Mouse (Mus musculus): ENCODE measurements at regions not wholly inside any gene's neighbourhood (a gene's known extent, or its start where the extent isn't known, plus 50 kb on each side); places are given as distances from the start of the nearest gene placed in this dataset. TPM values are rescaled to one million over a fixed set of nuclear protein-coding genes. Genes with fewer than 3 reads are reported as not detected.

DNA sequence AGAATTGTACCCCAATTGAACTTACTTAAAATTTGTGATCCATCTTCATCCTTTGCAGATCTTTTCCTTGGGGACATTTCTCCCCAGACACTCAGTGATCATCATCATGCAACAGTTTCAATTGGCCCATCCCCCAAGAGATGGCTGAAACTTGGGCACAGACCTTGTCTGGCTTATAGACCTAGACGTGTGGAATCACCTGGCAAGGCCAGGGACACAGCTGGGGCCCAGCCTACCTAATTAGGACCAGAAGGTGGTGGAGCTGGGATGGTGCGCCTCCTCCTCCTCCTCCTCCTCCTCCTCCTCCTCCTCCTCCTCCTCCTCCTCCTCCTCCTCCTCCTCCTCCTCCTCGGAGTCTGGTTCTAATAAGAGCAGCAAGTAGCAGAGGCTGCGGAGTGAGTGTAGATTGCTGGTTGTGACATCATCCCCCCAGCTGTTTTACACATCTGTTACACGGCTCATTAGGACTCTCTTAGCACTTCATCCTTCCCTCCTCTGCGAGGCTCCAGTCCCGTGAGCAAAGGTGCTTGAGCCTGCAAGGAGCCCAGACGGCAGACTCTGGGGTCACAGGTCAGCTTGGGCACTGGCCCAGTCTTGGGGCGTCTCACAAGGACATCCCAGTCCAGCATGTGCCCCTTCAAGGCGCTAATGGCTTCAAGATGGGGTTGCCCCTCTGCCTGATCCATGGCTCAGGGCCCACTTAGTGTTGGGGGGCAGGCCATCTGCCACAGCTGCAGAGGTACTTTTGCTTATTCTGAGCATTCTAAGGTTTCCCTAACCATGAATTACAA is 58.9 kb upstream of the Smim23 start:
- WGBS, result 14% methylated on average over 9 of the region's 10 CpGs
- Histone ChIP-seq H3K9me3 (peaks cover 6% of the 10 kb centered on the region; the same call in 1 of the 2 replicates), H3K9ac (replicated peaks) (no peak overlapping the region), H3K4me1 (replicated peaks) (peaks cover 13% of the 10 kb centered on the region), H3K4me2 (0 out of 2 replicates have a peak overlapping the region, but pooled peaks have one; percentile 9), H3K36me3 (no peaks in the 10 kb centered on the region), H3K4me3 (replicated peaks) (no peak overlapping the region), H3K27me3 (no peaks in the 10 kb centered on the region; the same call in 1 of the 2 replicates), H3K27ac (peak overlapping the region; percentile 64)
- peak; percentile 92 for ATAC-seq (ENCODE audit: insufficient number of reproducible peaks, insufficient read depth, low FRiP score, low TSS enrichment, low read depth)

DNA sequence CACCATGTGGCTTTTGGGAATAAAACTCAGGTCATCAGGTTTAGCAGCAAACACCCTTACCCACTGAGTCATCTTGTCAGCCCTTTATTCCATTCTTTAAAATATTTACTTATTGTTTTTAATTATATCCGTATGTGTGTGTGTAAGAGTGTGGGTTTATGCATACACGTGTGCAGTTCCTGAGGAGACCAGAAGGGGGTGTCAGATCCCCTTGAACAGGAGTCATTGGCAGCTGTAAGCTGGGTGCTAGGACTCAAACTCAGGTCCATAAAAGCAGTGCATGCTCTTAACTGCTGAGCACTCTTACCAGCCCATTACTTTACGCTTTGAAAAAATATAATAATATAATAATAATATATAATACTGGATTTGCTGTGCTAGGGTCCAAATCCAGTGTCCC is 54.6 kb upstream of the Smim23 start:
- H3K27me3 ChIP-seq, result no peaks in the 10 kb centered on the region
- H3K4me3 ChIP-seq (replicated peaks), result no peak overlapping the region
- no peak overlapping the region for H3K9ac ChIP-seq (replicated peaks)
- no peaks in the 10 kb centered on the region for H3K36me3 ChIP-seq
- ATAC-seq (ENCODE audit: insufficient number of reproducible peaks, insufficient read depth, low FRiP score, low TSS enrichment, low read depth), result no peak
- H3K4me1 ChIP-seq (replicated peaks), result peaks cover 9% of the 10 kb centered on the region
- H3K27ac ChIP-seq, result no peak overlapping the region
- no peak overlapping the region for H3K4me2 ChIP-seq
- WGBS, result 94% methylated on average over 3 of the region's 3 CpGs
- peaks cover 6% of the 10 kb centered on the region; the same call in 1 of the 2 replicates for H3K9me3 ChIP-seq

Small RNAs in the stretch of these regions (microRNA-seq; reads per million reads assigned to microRNA genes)
- gene Gm26052, result not detected

All from limb, embryonic 12.5 days (tissue).